In genomic region chr17:30524451-30524850, GRCm38 (mm10) we compare ENCODE assay signal across 10 mouse cellular contexts. TPM values are rescaled to one million over a fixed set of nuclear protein-coding genes. Genes with fewer than 3 reads are reported as not detected.
DNase-seq lines count a peak whose midpoint lies in the region; ATAC-seq and TF ChIP-seq lines count a peak whose summit lies in the region.
"Had no signal": no experiment of that assay in that cellular context is flagged by ENCODE, and none has a peak within 500 bp of the region (broad histone marks: within the 10 kb centered on the region; RNA-seq: fewer than 3 reads in every experiment).

No protein-coding gene starts in this region.

- WGBS in lung, embryonic 14.5 days: 69% methylated on average over 7 of the region's 7 CpGs

- H3K27me3 ChIP-seq in lung, embryonic 14.5 days (ENCODE audit: insufficient read depth, low read length): no peaks in the 10 kb centered on the region
- H3K27me3 ChIP-seq: midbrain, embryonic 12.5 days had no signal

- H3K9ac ChIP-seq in lung, embryonic 14.5 days: no peak overlapping the region
- H3K9ac ChIP-seq: midbrain, embryonic 12.5 days had no signal

- TF ChIP-seq CTCF in lung, embryonic 14.5 days (IDR thresholded peaks at IDR 0.05; ENCODE audit: low read depth): no peak

- no peaks in the 10 kb centered on the region for H3K4me1 ChIP-seq in lung, embryonic 14.5 days (ENCODE audit: insufficient read depth)
- H3K4me1 ChIP-seq: midbrain, embryonic 12.5 days had no signal

- H3K4me2 ChIP-seq in lung, embryonic 14.5 days: no peak overlapping the region
- H3K4me2 ChIP-seq: midbrain, embryonic 12.5 days had no signal

- no peak overlapping the region for H3K4me3 ChIP-seq in lung, embryonic 14.5 days (ENCODE audit: low read depth, low read length)
- H3K4me3 ChIP-seq: midbrain, embryonic 12.5 days had no signal

- H3K36me3 ChIP-seq in lung, embryonic 14.5 days (ENCODE audit: insufficient read depth): peaks cover 4% of the 10 kb centered on the region; the same call in 1 of the 2 replicates

- ATAC-seq in lung, embryonic 14.5 days (ENCODE audit: insufficient read depth): 0 out of 2 replicates have a peak, but pooled peaks have one; percentile 47

- no peaks in the 10 kb centered on the region for H3K9me3 ChIP-seq in lung, embryonic 14.5 days (ENCODE audit: low read depth, low read length)
- H3K9me3 ChIP-seq: midbrain, embryonic 12.5 days had no signal

- peak; percentile 28 for DNase-seq in lung, embryonic 14.5 days
- no peak for DNase-seq in lung, adult 18-20 months
- DNase-seq in cerebellum, adult 9-10 months: peak; percentile 97
- DNase-seq in layer of hippocampus, adult 8-10 months (ENCODE audit: low spot score in 2 of 2): peak; percentile 79 to 88
- DNase-seq in naive thymus-derived CD4-positive, alpha-beta T cell, adult 2 months (ENCODE audit: low read depth): peak; percentile 19
- no peak for DNase-seq in c-Kit-positive CD71-positive TER-119-positive erythroid progenitor cells, embryonic 14.5 days (ENCODE audit: low spot score)
- DNase-seq in urinary bladder, postnatal 14 days (ENCODE audit: low spot score): no peak
- DNase-seq in kidney, adult 9 months: no peak
- DNase-seq: adrenal gland, adult 8-10 months had no signal

- no peak overlapping the region for H3K27ac ChIP-seq in lung, embryonic 14.5 days (ENCODE audit: low read depth)
- H3K27ac ChIP-seq: midbrain, embryonic 12.5 days had no signal

RNA-seq across cellular contexts. Expression of gene Btbd9, which starts 51.8 kb away (rescaled TPM):
- polyA plus RNA-seq in lung, embryonic 14.5 days (2014; fragmentation: Nextera tagmentation; extraction: Ambion mirVana): 50.9 and 51.8 TPM in 2 replicates
- total RNA-seq in layer of hippocampus, adult 8-10 months (2022): 100 to 1,000 TPM; 133 to 171 (median 150) TPM

Comparison
In these comparisons a context has a peak if more than half of its experiments do, and no peak if none do; other contexts are left out.
1. DNase-seq: peak in lung, embryonic 14.5 days (single experiment), cerebellum, adult 9-10 months (single experiment), layer of hippocampus, adult 8-10 months (2 of 2) and naive thymus-derived CD4-positive, alpha-beta T cell, adult 2 months (single experiment); none in lung, adult 18-20 months (0 of 2), c-Kit-positive CD71-positive TER-119-positive erythroid progenitor cells, embryonic 14.5 days (single experiment), urinary bladder, postnatal 14 days (single experiment) and kidney, adult 9 months (single experiment).